Mouse (Mus musculus) hindbrain, postnatal 0 days (tissue): Measurements from ENCODE around the gene Axl. TPM values are rescaled to one million over a fixed set of nuclear protein-coding genes. Genes with fewer than 3 reads are reported as not detected.
A peak's percentile ranks its signal among the peaks of the same experiment; 100 is the strongest.

Experiments used
- ATAC-seq: fragments of 200-750 bp; cut with Nextera tagmentation; 2 replicates; pipeline ENCODE4 v1.8.0; 2017; ENCODE audit warnings: mild to moderate bottlenecking, moderate TSS enrichment, moderate library complexity
- DNase-seq: peaks from one replicate; pipeline ENCODE4 v3.0.0-alpha.2; 2015; ENCODE audit warnings: low spot score
- H3K27ac ChIP-seq: fragments of 300-500 bp; sonication (generic); 2 replicates; pipeline ENCODE4 v1.5.1; 2014; ENCODE audit warnings: mild to moderate bottlenecking
- H3K27me3 ChIP-seq: fragments of 300-500 bp; sonication (generic); 2 replicates; pipeline ENCODE4 v1.6.1; 2014; ENCODE audit warnings: low read length, mixed read lengths; ENCODE audit not compliant: insufficient read depth
- H3K36me3 ChIP-seq: fragments of 300-500 bp; sonication (generic); 2 replicates; pipeline ENCODE4 v1.6.1; 2014; ENCODE audit warnings: low read length, mixed read lengths; ENCODE audit not compliant: insufficient read depth
- H3K4me1 ChIP-seq: fragments of 300-500 bp; sonication (generic); 2 replicates; pipeline ENCODE4 v1.6.1; 2014; ENCODE audit warnings: antibody characterized with exemption, low read length, mixed read lengths; ENCODE audit not compliant: insufficient read depth
- H3K4me2 ChIP-seq: fragments of 300-500 bp; sonication (generic); 2 replicates; pipeline ENCODE4 v1.6.1; 2014; ENCODE audit warnings: low read depth, mild to moderate bottlenecking, low read length, moderate library complexity, mixed read lengths
- H3K4me3 ChIP-seq: fragments of 300-500 bp; sonication (generic); 2 replicates; pipeline ENCODE4 v1.5.1; 2014; ENCODE audit warnings: low read length
- H3K9ac ChIP-seq: fragments of 300-500 bp; sonication (generic); replicated peaks from 2 replicates; pipeline ENCODE4 v1.6.1; 2014; ENCODE audit warnings: mild to moderate bottlenecking, low read length, moderate library complexity, mixed read lengths
- H3K9me3 ChIP-seq: fragments of 300-500 bp; sonication (generic); 2 replicates; pipeline ENCODE4 v1.6.1; 2016; ENCODE audit warnings: low read length, mixed read lengths
- CTCF ChIP-seq: IDR thresholded peaks from 2 replicates; pipeline ENCODE4 v1.5.1; 2016; ENCODE audit warnings: antibody characterized with exemption, control low read depth, low read depth
- WGBS: fragments of 180-500 bp; shearing (Covaris S2); extraction: QIAGEN DNeasy Blood & Tissue Kit; methylation state at CpG from one replicate; pipeline ENCODE4 v1.1.7; 2014; 5-methylcytosine and 5-hydroxymethylcytosine counted together
- polyA plus RNA-seq: library from polyadenylated mRNA; unstranded; fragments of >200 nt; fragmentation: Nextera tagmentation; extraction: Ambion mirVana; gene quantifications from 2 replicates; pipeline ENCODE4 v1.2.1, GENCODE M21; 2015
- total RNA-seq: library from RNA; depleted of rRNA; stranded (reverse); fragments of >200 nt; gene quantifications from 2 replicates; pipeline ENCODE4 v1.2.3, GENCODE M21; 2014

The Axl gene
- total and polyA plus RNA-seq, 2 experiments from 2014 or later = 26.8 to 44.3 TPM

DNA sequence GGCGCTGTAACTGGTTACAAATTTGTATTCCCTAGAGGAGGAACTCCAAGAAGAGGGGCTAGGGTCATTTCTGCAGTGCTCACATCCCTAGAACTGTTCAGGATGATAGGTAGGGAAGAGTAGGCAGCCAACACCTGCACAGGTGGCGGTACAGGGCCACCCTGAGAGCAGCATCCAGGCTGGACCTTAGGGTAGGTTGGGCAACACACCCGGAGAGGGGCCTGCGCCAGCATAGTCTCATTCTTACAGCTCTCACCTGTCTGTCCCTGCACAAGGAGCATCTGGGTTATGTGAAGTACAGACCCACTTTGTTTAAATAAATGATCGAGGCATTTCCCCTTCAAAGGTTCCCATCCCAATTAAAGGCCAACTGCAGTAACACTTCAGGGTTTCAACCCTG, 67.7 kb downstream of the Axl start:
- Histone ChIP-seq H3K36me3 (peaks cover 50% of the 10 kb centered on the region), H3K4me3 (no peak overlapping the region), H3K4me1 (0 out of 2 replicates have a peak, but pooled peaks cover 4% of the 10 kb centered on the region), H3K4me2 (no peak overlapping the region), H3K9ac (no peak overlapping the region), H3K27me3 (no peaks in the 10 kb centered on the region), H3K27ac (no peak overlapping the region), H3K9me3 (no peaks in the 10 kb centered on the region)
- no peak for TF ChIP-seq CTCF
- DNase-seq = no peak
- no peak for ATAC-seq
- 93% methylated on average over 5 of the region's 5 CpGs for WGBS

DNA sequence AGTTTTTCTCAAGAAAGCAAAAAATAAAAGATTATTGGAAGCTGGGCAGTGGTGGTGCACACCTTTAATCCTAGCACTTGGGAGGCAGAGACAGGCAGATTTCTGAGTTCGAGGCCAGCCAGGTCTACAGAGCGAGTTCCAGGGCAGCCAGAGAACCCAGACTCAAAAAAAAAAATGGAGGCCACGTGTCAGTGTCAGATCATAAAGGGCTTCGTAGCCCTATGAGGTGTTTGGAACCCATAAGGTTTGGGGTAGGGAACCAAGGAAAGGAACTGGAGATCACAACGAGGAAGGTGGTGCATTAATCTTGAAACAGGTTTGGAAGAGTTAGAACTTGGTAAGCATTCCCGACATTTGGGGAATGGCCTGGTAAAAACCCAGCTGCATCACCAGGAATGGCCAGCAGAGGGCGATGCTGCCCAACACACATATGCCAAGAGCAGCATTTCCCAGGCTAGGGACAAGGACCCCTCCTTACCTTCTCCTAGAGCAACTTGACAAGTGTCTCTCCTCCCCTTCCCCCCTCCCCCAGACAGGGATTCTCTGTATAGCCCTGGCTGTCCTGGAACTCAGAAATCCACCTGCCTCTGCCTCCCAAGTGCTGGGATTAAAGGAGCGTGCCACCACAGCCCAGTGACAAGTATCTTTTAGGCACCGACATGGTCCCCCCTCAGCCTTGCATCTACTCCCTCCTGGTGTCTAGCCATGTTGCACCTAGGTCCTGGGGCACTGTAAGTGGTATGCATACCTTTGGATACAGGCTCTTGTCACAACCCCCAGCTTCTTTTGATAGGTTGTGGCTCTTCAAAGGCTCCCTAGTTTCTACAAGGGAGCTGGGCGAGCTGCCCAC, 68.5 kb downstream of the Axl start:
- Histone ChIP-seq H3K4me3 (no peak overlapping the region), H3K27me3 (no peaks in the 10 kb centered on the region), H3K4me2 (peak overlapping the region; percentile 93; the same call in 1 of the 2 replicates), H3K36me3 (peaks cover 50% of the 10 kb centered on the region), H3K9ac (no peak overlapping the region), H3K27ac (no peak overlapping the region), H3K9me3 (no peaks in the 10 kb centered on the region), H3K4me1 (0 out of 2 replicates have a peak, but pooled peaks cover 4% of the 10 kb centered on the region)
- peak; percentile 82 for DNase-seq
- TF ChIP-seq CTCF = peak; percentile 97
- peak; percentile 59 for ATAC-seq
- WGBS = 65% methylated on average over 10 of the region's 10 CpGs

DNA sequence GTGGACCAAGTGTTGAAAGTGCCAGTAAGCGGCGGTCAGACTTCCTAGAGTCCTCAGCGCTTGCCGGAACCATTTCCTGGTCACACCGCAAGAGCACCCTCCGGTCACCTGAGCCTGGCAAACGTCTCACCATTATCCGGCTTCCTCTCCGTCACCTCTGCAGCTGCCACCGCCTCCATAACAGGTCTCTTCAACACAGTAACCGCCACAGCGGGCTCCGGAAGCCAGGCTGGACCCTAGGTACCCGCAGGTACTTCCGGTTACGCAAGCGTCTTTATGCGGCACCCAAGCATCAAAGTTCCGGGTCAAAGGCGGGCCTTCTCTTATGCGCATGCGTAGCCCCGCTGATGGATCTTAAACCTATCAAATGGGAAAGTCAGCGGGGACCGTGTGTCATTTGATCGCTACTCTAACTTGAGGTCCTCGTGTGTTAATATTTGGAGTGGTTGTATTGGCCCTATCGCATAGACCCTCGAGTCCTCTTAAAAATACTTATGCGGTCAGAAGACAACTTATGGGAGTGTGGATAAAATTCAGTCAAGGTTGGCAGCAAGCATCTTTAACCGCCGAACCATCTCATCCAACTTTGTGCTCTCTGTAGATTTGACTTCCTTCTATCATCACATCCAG, 69.6 kb downstream of the Axl start, which contains the start of gene Ccdc97:
Ccdc97 (minus strand) TSS at position 301 of the 630 bp plus-strand sequence.
- ATAC-seq (peak; percentile 83), DNase-seq (peak; percentile 98)
- Histone ChIP-seq H3K4me3 (peak within 1 kb of the TSS; percentile 59), H3K36me3 (peaks cover 50% of the 10 kb centered on the region), H3K27me3 (no peaks in the 10 kb centered on the region), H3K4me2 (peak within 1 kb of the TSS; percentile 93), H3K9me3 (no peaks in the 10 kb centered on the region), H3K9ac (peak within 1 kb of the TSS; percentile 63), H3K27ac (peak within 1 kb of the TSS; percentile 83), H3K4me1 (0 out of 2 replicates have a peak, but pooled peaks cover 4% of the 10 kb centered on the region)
- TF ChIP-seq CTCF = no peak
- WGBS = 4% methylated on average over 32 of the region's 32 CpGs

DNA sequence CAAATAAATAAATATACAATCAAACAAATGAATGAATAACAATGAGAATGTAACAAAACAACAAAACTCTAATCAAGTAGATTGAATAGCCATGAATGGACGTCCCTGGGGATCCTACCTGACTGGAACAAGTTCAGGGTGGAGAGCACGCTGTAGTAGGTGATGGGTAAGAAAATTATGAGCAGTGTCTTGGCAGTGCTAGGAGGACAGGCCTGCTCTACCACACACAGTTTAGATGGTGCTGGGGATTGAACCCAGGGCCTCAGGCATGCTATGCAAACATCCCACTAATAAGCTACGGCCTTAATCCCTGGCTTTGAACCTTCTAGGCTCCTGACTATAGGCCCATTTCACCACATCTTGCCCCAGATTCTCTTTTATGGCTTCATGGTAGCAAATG, 71.0 kb downstream of the Axl start:
- no peak for TF ChIP-seq CTCF
- Histone ChIP-seq H3K4me3 (no peak overlapping the region), H3K27me3 (no peaks in the 10 kb centered on the region), H3K9ac (no peak overlapping the region; the same call in 1 of the 2 replicates), H3K4me1 (0 out of 2 replicates have a peak, but pooled peaks cover 4% of the 10 kb centered on the region), H3K4me2 (peak overlapping the region; percentile 93), H3K9me3 (no peaks in the 10 kb centered on the region), H3K27ac (no peak overlapping the region), H3K36me3 (peaks cover 44% of the 10 kb centered on the region)
- WGBS = 88% methylated on average over 3 of the region's 3 CpGs
- ATAC-seq (no peak), DNase-seq (no peak)

DNA sequence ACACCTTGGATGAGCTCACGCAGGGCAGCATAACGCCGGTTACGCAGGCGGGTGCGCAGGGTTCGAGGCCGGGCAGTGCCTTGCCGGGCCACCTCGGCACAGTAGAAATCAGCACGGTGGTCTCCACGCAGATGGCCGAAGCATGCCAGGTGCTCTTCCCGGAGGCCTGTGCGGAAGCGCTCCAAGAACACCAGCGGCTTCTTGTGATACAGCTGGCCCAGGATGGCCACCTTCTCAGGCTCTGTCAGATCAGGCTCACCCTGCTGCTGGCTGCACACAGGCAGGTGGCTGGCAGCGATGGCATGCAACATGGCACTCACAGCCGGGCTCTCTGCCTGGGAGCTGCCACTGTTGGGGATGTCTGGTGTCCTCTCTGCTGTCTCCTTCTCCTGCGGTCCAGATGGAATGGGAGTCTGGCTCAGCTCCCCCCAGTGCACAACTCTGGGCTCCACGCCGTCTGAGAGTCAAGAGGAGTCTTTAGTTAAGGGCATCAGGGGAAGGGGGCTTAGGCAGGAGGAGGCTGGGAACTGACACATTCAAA, 72.7 kb downstream of the Axl start:
- H3K36me3 ChIP-seq = peaks cover 35% of the 10 kb centered on the region
- 94% methylated on average over 22 of the region's 22 CpGs for WGBS
- DNase-seq = no peak
- H3K4me3 ChIP-seq = no peak overlapping the region
- no peaks in the 10 kb centered on the region for H3K27me3 ChIP-seq
- peaks cover 9% of the 10 kb centered on the region; the same call in 1 of the 2 replicates for H3K4me1 ChIP-seq
- ATAC-seq = no peak
- H3K9ac ChIP-seq = no peak overlapping the region
- no peaks in the 10 kb centered on the region for H3K9me3 ChIP-seq
- H3K4me2 ChIP-seq = no peak overlapping the region
- no peak for TF ChIP-seq CTCF
- H3K27ac ChIP-seq = no peak overlapping the region

DNA sequence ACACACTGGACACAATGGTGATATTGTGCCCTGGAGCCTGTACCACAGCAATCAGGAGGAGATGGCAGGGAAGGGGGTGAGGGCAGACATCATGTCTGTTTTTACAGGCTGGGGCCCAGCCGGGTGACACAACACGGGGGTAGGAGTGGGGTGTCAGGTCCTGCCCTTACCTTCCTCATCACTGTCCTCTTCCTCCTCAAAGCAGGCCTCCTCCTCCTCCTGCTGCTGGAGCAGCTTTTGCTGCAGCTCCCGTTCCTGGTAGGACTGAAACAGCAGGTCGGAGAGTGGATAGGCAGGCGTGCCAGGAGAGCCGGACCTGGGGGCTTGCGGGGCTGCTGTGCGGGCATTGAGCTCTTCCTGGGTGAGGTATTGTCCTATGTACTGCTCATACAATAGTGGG, 73.9 kb downstream of the Axl start:
- WGBS = 94% methylated on average over 8 of the region's 8 CpGs
- Histone ChIP-seq H3K36me3 (peaks cover 29% of the 10 kb centered on the region), H3K9ac (no peak overlapping the region), H3K4me1 (peaks cover 20% of the 10 kb centered on the region), H3K9me3 (no peaks in the 10 kb centered on the region), H3K27me3 (no peaks in the 10 kb centered on the region), H3K4me2 (no peak overlapping the region), H3K4me3 (no peak overlapping the region), H3K27ac (no peak overlapping the region)
- DNase-seq (no peak), ATAC-seq (no peak)
- no peak for TF ChIP-seq CTCF
